Mouse (Mus musculus): ENCODE results near the gene Creld2.
A peak's percentile ranks its signal among the peaks of the same experiment; 100 is the strongest.

DNA sequence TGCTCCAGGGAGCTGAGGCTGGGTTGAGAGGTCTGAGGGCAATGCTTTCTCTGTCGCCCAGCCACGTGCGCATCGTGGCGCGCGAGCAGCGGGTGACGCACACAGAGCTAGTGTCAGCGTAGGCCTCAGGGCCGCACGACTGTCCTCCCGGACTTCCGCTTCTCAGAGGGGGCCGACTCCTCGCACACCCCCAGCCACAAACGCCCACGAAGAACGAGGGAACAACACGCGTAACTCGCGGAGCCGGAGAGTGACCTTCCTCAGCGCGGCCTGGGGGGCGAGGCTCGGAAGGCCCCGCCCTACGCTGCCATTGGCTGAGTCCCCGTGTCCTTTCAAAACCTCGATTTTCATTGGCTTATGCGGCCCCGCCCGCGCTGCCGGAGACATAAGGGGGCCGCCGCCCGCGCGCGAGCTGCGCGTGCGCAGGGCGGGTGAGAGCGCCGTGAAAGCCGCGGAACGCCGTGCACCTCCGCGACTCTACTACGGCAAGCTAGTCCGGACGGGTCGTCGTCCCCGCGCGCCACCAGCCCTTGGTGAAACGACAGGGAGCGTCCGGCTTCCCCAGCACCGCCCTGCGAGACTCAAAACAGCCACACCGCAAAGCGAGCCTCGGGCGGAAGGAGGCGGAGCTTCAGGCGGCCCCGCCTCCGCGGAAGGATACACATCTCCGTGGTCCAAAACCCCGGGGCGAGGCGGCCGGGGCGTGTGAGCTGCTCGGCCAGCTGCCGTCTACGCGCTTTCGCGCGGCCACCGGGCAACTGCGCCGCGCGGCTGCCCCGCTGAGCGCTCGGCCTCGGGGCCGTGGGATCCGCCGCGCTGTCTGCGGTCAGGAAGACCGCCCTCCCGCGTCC is 42.6 kb downstream of the Creld2 start, which contains the start of gene Pim3:
- TF ChIP-seq CTCF (IDR thresholded peaks at IDR 0.05; ENCODE audit: borderline replicate concordance, extremely low read depth, insufficient read depth, insufficient read length) (no peak), POLR2A (IDR thresholded peaks at IDR 0.05; ENCODE audit: borderline replicate concordance, extremely low read depth, insufficient read depth, insufficient read length, poor library complexity, severe bottlenecking) (peak; percentile 99)
